Mouse (Mus musculus) erythroblast, embryonic 14.5 days (primary cell): Measurements from ENCODE around the gene Ap1s1.

Experiments used
- GATA1 ChIP-seq: IDR thresholded peaks from 2 replicates; pipeline ENCODE4 v1.6.1; 2012; ENCODE audit warnings: low read length, inconsistent platforms, mixed read lengths
- TAL1 ChIP-seq: IDR thresholded peaks from 3 replicates; pipeline ENCODE4 v1.6.1; 2012; ENCODE audit warnings: low read length, inconsistent platforms, mixed read lengths

DNA sequence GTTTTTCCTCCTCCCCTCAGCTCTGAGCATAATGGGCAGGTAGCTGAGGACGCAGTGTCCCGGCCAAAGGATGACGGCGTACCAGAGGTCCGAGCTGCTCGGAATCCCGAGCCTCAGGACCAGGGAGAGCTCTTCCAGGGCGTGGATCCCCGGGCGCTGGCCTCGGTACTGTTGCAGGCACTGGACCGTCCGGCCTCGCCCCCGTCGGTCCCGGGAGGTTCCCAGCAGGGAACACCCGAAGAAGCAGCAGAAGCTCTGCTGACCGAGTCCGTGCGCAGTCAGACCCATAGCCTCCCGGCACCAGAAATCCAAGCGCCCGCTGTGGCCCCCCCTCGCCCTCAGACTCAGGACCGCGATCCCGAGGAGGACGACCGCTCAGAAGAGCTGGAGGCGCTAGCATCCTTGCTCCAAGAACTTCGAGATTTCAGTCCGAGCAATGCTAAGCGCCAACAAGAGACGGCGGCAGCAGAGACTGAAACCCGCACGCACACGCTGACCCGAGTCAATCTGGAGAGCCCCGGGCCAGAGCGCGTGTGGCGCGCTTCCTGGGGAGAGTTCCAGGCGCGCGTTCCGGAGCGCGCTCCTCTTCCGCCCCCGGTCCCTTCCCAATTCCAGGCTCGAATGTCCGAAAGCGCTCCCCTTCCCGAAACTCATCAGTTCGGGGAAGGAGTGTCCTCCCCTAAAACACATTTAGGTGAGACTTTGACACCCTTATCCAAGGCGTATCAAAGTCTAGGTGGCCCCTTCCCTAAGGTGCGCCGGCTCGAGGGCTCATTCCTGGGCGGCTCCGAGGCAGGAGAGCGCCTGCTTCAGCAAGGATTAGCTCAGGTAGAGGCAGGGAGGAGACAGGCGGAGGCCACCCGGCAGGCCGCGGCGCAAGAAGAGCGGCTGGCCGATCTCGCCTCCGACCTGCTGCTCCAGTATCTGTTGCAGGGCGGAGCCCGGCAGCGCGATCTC, 14.6 kb downstream of the Ap1s1 start:
- TF ChIP-seq TAL1, result no peak
- no peak for TF ChIP-seq GATA1
